Mouse (Mus musculus) MEL (cell line): Measurements from ENCODE around the gene Gpsm2. TPM values are rescaled to one million over a fixed set of nuclear protein-coding genes. Genes with fewer than 3 reads are reported as not detected.

Experiments
- DNase-seq: peaks from one replicate; pipeline ENCODE4 v3.0.0; 2011; ENCODE audit warnings: low read depth, low spot score
- H3K27ac ChIP-seq: 2 replicates; pipeline ENCODE4 v1.5.1; 2012; ENCODE audit warnings: low read depth, mild to moderate bottlenecking, control low read depth, low read length, moderate library complexity; ENCODE audit not compliant: control insufficient read depth
- H3K27me3 ChIP-seq, 2 experiments: fragments of 150-350 bp in 1 of 2; sonication (generic) in 1 of 2; 2 replicates each; pipeline ENCODE4 v1.6.1; 2012; ENCODE audit warnings: low read length in 2 of 2, mild to moderate bottlenecking in 2 of 2, improper control_type of control experiment in 1 of 2, moderate library complexity in 1 of 2; ENCODE audit not compliant: insufficient read depth in 2 of 2, control insufficient read depth in 1 of 2
- H3K36me3 ChIP-seq, 2 experiments: 2 replicates each; pipeline ENCODE4 v1.6.1; 2012 to 2014; ENCODE audit warnings: low read length in 2 of 2, improper control_type of control experiment in 1 of 2, inconsistent platforms in 1 of 2, mild to moderate bottlenecking in 1 of 2; ENCODE audit not compliant: insufficient read depth in 2 of 2, control insufficient read depth in 1 of 2
- H3K4me1 ChIP-seq, 2 experiments: fragments of 150-350 bp in 1 of 2; sonication (generic) in 1 of 2; 2 replicates each; pipeline ENCODE4 v1.6.1; 2012; ENCODE audit warnings: low read length in 2 of 2, improper control_type of control experiment in 1 of 2, mild to moderate bottlenecking in 1 of 2; ENCODE audit not compliant: insufficient read depth in 2 of 2, control insufficient read depth in 1 of 2
- H3K4me3 ChIP-seq, 2 experiments: fragments of 150-350 bp in 1 of 2; sonication (generic) in 1 of 2; 2 replicates each; pipeline ENCODE4 v1.5.1; 2012; ENCODE audit warnings: low read depth in 2 of 2, low read length in 2 of 2, mild to moderate bottlenecking in 2 of 2, moderate library complexity in 2 of 2, control low read depth in 1 of 2, improper control_type of control experiment in 1 of 2; ENCODE audit not compliant: control insufficient read depth in 1 of 2, insufficient read depth in 1 of 2
- H3K79me2 ChIP-seq: 2 replicates; pipeline ENCODE4 v1.6.1; 2012; ENCODE audit warnings: mild to moderate bottlenecking, low read length, moderate library complexity; ENCODE audit not compliant: control insufficient read depth, poor library complexity, insufficient read depth
- H3K9ac ChIP-seq: 2 replicates; pipeline ENCODE4 v1.6.1; 2012; ENCODE audit warnings: low read depth, mild to moderate bottlenecking, control low read depth, low read length, moderate library complexity; ENCODE audit not compliant: control insufficient read depth, poor library complexity, severe bottlenecking
- H3K9me3 ChIP-seq: fragments of 150-350 bp; sonication (generic); replicated peaks from 2 replicates; pipeline ENCODE4 v1.6.1; 2012; ENCODE audit warnings: mild to moderate bottlenecking, low read length, improper control_type of control experiment, moderate library complexity; ENCODE audit not compliant: insufficient read depth
- BHLHE40 ChIP-seq: IDR thresholded peaks from 2 replicates; pipeline ENCODE4 v1.6.1; 2012; ENCODE audit warnings: low read depth, mild to moderate bottlenecking, inconsistent platforms, low read length, improper control_type of control experiment, borderline replicate concordance
- CHD2 ChIP-seq: IDR thresholded peaks from 2 replicates; pipeline ENCODE4 v1.6.1; 2011; ENCODE audit warnings: low read length, improper control_type of control experiment
- ELF1 ChIP-seq: IDR thresholded peaks from 2 replicates; pipeline ENCODE4 v1.6.1; 2014; ENCODE audit warnings: low read depth, mild to moderate bottlenecking, inconsistent platforms, low read length, improper control_type of control experiment, moderate library complexity
- EP300 ChIP-seq, 2 experiments: IDR thresholded peaks; 2 replicates each; pipeline ENCODE4 v1.6.1; 2011; ENCODE audit warnings: improper control_type of control experiment in 2 of 2, low read length in 2 of 2, low read depth in 1 of 2, mild to moderate bottlenecking in 1 of 2
- ETS1 ChIP-seq: IDR thresholded peaks from 2 replicates; pipeline ENCODE4 v1.6.1; 2012; ENCODE audit warnings: low read depth, mild to moderate bottlenecking, inconsistent platforms, low read length, improper control_type of control experiment, moderate library complexity
- GABPA ChIP-seq: IDR thresholded peaks from 2 replicates; pipeline ENCODE4 v1.6.1; 2012; ENCODE audit warnings: low read depth, mild to moderate bottlenecking, inconsistent platforms, low read length, improper control_type of control experiment, moderate library complexity
- HCFC1 ChIP-seq: IDR thresholded peaks from 2 replicates; pipeline ENCODE4 v1.6.1; 2012; ENCODE audit warnings: low read depth, mild to moderate bottlenecking, inconsistent platforms, low read length, improper control_type of control experiment, moderate library complexity
- MAFK ChIP-seq: IDR thresholded peaks from 2 replicates; pipeline ENCODE4 v1.6.1; 2011; ENCODE audit warnings: low read depth, mild to moderate bottlenecking, low read length, improper control_type of control experiment, borderline replicate concordance
- MAZ ChIP-seq: IDR thresholded peaks from 2 replicates; pipeline ENCODE4 v1.6.1; 2012; ENCODE audit warnings: low read depth, mild to moderate bottlenecking, inconsistent platforms, low read length, improper control_type of control experiment
- MYB ChIP-seq: IDR thresholded peaks from 2 replicates; pipeline ENCODE4 v1.6.1; 2011; ENCODE audit warnings: mild to moderate bottlenecking, low read depth, low read length, improper control_type of control experiment
- MYC ChIP-seq: IDR thresholded peaks from 2 replicates; pipeline ENCODE4 v1.6.1; 2011; ENCODE audit warnings: low read depth, mild to moderate bottlenecking, low read length, improper control_type of control experiment, moderate library complexity
- NELFE ChIP-seq: IDR thresholded peaks from 2 replicates; pipeline ENCODE4 v1.6.1; 2011; ENCODE audit warnings: low read depth, low read length, improper control_type of control experiment
- NRF1 ChIP-seq: IDR thresholded peaks from 2 replicates; pipeline ENCODE4 v1.6.1; 2014; ENCODE audit warnings: low read depth, mild to moderate bottlenecking, inconsistent platforms, low read length, improper control_type of control experiment, moderate library complexity; ENCODE audit not compliant: poor library complexity, insufficient read depth, severe bottlenecking
- POLR2AphosphoS2 ChIP-seq: IDR thresholded peaks from 2 replicates; pipeline ENCODE4 v1.6.1; 2011; ENCODE audit warnings: low read length, improper control_type of control experiment
- RCOR1 ChIP-seq: IDR thresholded peaks from 2 replicates; pipeline ENCODE4 v1.6.1; 2012; ENCODE audit warnings: low read depth, mild to moderate bottlenecking, inconsistent platforms, low read length, improper control_type of control experiment
- SIN3A ChIP-seq: IDR thresholded peaks from 2 replicates; pipeline ENCODE4 v1.6.1; 2012; ENCODE audit warnings: low read length, improper control_type of control experiment, inconsistent platforms
- SMC3 ChIP-seq: IDR thresholded peaks from 2 replicates; pipeline ENCODE4 v1.6.1; 2011; ENCODE audit warnings: low read depth, low read length, improper control_type of control experiment
- TAL1 ChIP-seq: IDR thresholded peaks from 2 replicates; pipeline ENCODE4 v1.6.1; 2012; ENCODE audit warnings: mild to moderate bottlenecking, inconsistent platforms, low read length, moderate library complexity, mixed read lengths
- TBP ChIP-seq: IDR thresholded peaks from 2 replicates; pipeline ENCODE4 v1.8.0; 2011; ENCODE audit warnings: low read depth, low read length, improper control_type of control experiment
- USF1 ChIP-seq: IDR thresholded peaks from 2 replicates; pipeline ENCODE4 v1.6.1; 2014; ENCODE audit warnings: low read depth, mild to moderate bottlenecking, inconsistent platforms, low read length, improper control_type of control experiment, moderate library complexity
- ZKSCAN1 ChIP-seq: IDR thresholded peaks from 2 replicates; pipeline ENCODE4 v1.6.1; 2012; ENCODE audit warnings: low read depth, mild to moderate bottlenecking, inconsistent platforms, low read length, improper control_type of control experiment, moderate library complexity
- ZMIZ1 ChIP-seq: IDR thresholded peaks from 2 replicates; pipeline ENCODE4 v1.6.1; 2012; ENCODE audit warnings: low read depth, mild to moderate bottlenecking, inconsistent platforms, low read length, improper control_type of control experiment, moderate library complexity
- polyA plus RNA-seq, 2 experiments: library from polyadenylated mRNA; stranded (reverse) in 1 of 2; unstranded in 1 of 2; fragments of >175 nt in 1 of 2; fragments of >200 nt in 1 of 2; gene quantifications; 2 replicates each; pipeline versions ENCODE4 v1.2.1 to v1.2.4; 2012; ENCODE audit warnings: low replicate concordance in 2 of 2, low read depth in 1 of 2; ENCODE audit not compliant: insufficient read length in 2 of 2, insufficient read depth in 1 of 2, missing spikeins in 1 of 2
- total RNA-seq: library from RNA; depleted of rRNA; stranded (reverse); fragments of 300-350 nt; gene quantifications from 2 replicates; pipeline ENCODE4 v1.2.3, GENCODE M21; 2012

Gpsm2 gene
- total and polyA plus RNA-seq, 3 experiments, result 17.6 to 27.5 TPM; not detected in 1

- Histone ChIP-seq H3K4me1 (no peaks in the 10 kb centered on the region), H3K27me3 (no peaks in the 10 kb centered on the region), H3K4me3 (no peak overlapping the region), H3K9ac (no peak overlapping the region), H3K27ac (no peak overlapping the region), H3K9me3 (no peaks in the 10 kb centered on the region)
- DNase-seq, result no peak
- no peak for TF ChIP-seq TBP
- TF ChIP-seq MYB, result no peak
- TF ChIP-seq ELF1, result no peak
- TF ChIP-seq CHD2, result no peak
- TF ChIP-seq, all 39 proteins: peak for 0
- no peaks in the 10 kb centered on the region; a peak in 1 of 4 replicates for H3K36me3 ChIP-seq
- no peaks in the 10 kb centered on the region for H3K79me2 ChIP-seq
Observed at GRCm38 (mm10) chr3:108689979-108690378, 32.1 kb downstream of the Gpsm2 start.

DNA sequence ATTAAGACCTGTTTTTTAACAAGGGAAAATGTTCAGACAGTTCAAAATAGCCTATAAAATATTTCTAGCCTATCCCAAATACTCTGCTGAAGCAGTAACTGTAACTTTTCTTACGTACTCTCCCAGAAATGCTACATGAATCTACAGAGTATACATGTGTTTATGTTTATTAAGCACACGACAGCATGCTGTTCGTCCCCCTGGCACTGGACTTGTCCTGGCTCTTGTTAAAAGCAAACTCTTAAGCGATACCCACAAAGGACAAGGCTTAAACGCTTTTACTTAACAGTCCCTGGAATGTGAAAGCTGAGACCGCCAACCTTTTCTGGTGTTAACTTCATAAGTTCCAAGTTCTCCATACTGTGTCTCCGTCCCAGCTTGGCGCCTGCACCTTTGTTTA lies 32.7 kb downstream of the Gpsm2 start:
- H3K36me3 ChIP-seq, result no peaks in the 10 kb centered on the region; a peak in 1 of 4 replicates
- no peak for TF ChIP-seq BHLHE40
- no peak for TF ChIP-seq USF1
- TF ChIP-seq MYC, result no peak
- H3K79me2 ChIP-seq, result no peaks in the 10 kb centered on the region

GRCm38 (mm10) chr3:108689015-108689441 lies 33.1 kb downstream of the Gpsm2 start:
- H3K4me3 ChIP-seq, result no peak overlapping the region
- no peaks in the 10 kb centered on the region; a peak in 1 of 4 replicates for H3K36me3 ChIP-seq
- H3K27me3 ChIP-seq, result no peaks in the 10 kb centered on the region
- H3K9me3 ChIP-seq, result no peaks in the 10 kb centered on the region
- no peak overlapping the region for H3K9ac ChIP-seq
- TF ChIP-seq BHLHE40 (no peak), MAZ (no peak)
- TF ChIP-seq, all 39 proteins: peak for 0
- DNase-seq, result no peak
- no peaks in the 10 kb centered on the region for H3K79me2 ChIP-seq
- no peak overlapping the region for H3K27ac ChIP-seq
- no peaks in the 10 kb centered on the region for H3K4me1 ChIP-seq

More for the DNA sequence above, 32.7 kb downstream of the Gpsm2 start:
- Histone ChIP-seq H3K4me3 (no peak overlapping the region), H3K9me3 (no peaks in the 10 kb centered on the region), H3K9ac (no peak overlapping the region), H3K27ac (no peak overlapping the region), H3K4me1 (no peaks in the 10 kb centered on the region), H3K27me3 (no peaks in the 10 kb centered on the region)
- no peak for DNase-seq

- no peaks in the 10 kb centered on the region for H3K79me2 ChIP-seq
- no peak overlapping the region for H3K4me3 ChIP-seq
- H3K9ac ChIP-seq, result no peak overlapping the region
- H3K27ac ChIP-seq, result no peak overlapping the region
- no peaks in the 10 kb centered on the region for H3K9me3 ChIP-seq
- peaks cover 0 to 6% of the 10 kb centered on the region in 2 experiments; a peak in 2 of 4 replicates for H3K36me3 ChIP-seq
- H3K4me1 ChIP-seq, result no peaks in the 10 kb centered on the region
- no peak for DNase-seq
- no peaks in the 10 kb centered on the region for H3K27me3 ChIP-seq
- TF ChIP-seq SMC3 (no peak), NRF1 (no peak), NELFE (no peak), MYB (no peak), GABPA (no peak), MAFK (no peak), EP300 (IDR thresholded peaks at IDR 0.05; ENCODE audit: low read depth in 1 of 2, low read length in 2 of 2) (no peak), RCOR1 (no peak), TAL1 (no peak), ZMIZ1 (no peak), TBP (no peak), HCFC1 (no peak), POLR2AphosphoS2 (no peak), ETS1 (no peak), ZKSCAN1 (no peak), SIN3A (no peak)
Observed at GRCm38 (mm10) chr3:108685701-108686100, 36.4 kb downstream of the Gpsm2 start.
